Mouse (Mus musculus) erythroid progenitor cell, adult 5-6 weeks (primary cell): ENCODE data around the gene Hepacam. TPM values are rescaled to one million over a fixed set of nuclear protein-coding genes. Genes with fewer than 3 reads are reported as not detected.

Experiments used
- ATAC-seq: replicated peaks from 2 replicates; pipeline ENCODE4 v1.8.0; 2016; ENCODE audit warnings: moderate number of reproducible peaks, mild to moderate bottlenecking, moderate TSS enrichment, inconsistent platforms; ENCODE audit not compliant: poor library complexity, low FRiP score, severe bottlenecking
- total RNA-seq, 2 experiments: library from RNA; stranded (forward) in 1 of 2; stranded (reverse) in 1 of 2; fragments of 150-400 nt in 1 of 2; fragments of 186-747, 209-891 nt in 1 of 2; gene quantifications; 2 replicates each; pipeline versions ENCODE4 v1.2.3 to v1.2.4; 2015 to 2017; ENCODE audit warnings: low replicate concordance in 2 of 2

Gene Hepacam
- total RNA-seq (2015; ENCODE audit: low replicate concordance), result not detected in 2 replicates
- total RNA-seq (2017; ENCODE audit: low replicate concordance), result not detected in 2 replicates

- no peak for ATAC-seq
Observed at GRCm38 (mm10) chr9:37367301-37368080, at the start of gene Hepacam. Gene Hepacam (plus strand): TSS chr9:37367351.

GRCm38 (mm10) chr9:37329456-37329855 is 37.7 kb upstream of the Hepacam start:
- ATAC-seq, result no peak

GRCm38 (mm10) chr9:37345406-37345805 is 21.7 kb upstream of the Hepacam start:
- no peak for ATAC-seq

- peak; percentile 60 for ATAC-seq
Observed at GRCm38 (mm10) chr9:37347184-37347987, 19.8 kb upstream of the Hepacam start.

- peak; percentile 98 for ATAC-seq
Observed at GRCm38 (mm10) chr9:37347988-37348642, 19.0 kb upstream of the Hepacam start, which contains the start of gene Ccdc15. Gene Ccdc15 (minus strand): TSS chr9:37348432.

GRCm38 (mm10) chr9:37349050-37349449 is 18.1 kb upstream of the Hepacam start:
- ATAC-seq, result no peak

GRCm38 (mm10) chr9:37351266-37351665 is 15.9 kb upstream of the Hepacam start:
- no peak for ATAC-seq

GRCm38 (mm10) chr9:37354485-37354884 is 12.7 kb upstream of the Hepacam start:
- no peak for ATAC-seq

- no peak for ATAC-seq
Observed at GRCm38 (mm10) chr9:37358713-37359330, 8.3 kb upstream of the Hepacam start.

- no peak for ATAC-seq
Observed at GRCm38 (mm10) chr9:37359331-37360220, 7.6 kb upstream of the Hepacam start.

GRCm38 (mm10) chr9:37362084-37362483 is 5.1 kb upstream of the Hepacam start:
- no peak for ATAC-seq

- no peak for ATAC-seq
Observed at GRCm38 (mm10) chr9:37362881-37363280, 4.3 kb upstream of the Hepacam start.

GRCm38 (mm10) chr9:37363551-37363950 is 3.6 kb upstream of the Hepacam start:
- no peak for ATAC-seq

GRCm38 (mm10) chr9:37364392-37364791 is 2.8 kb upstream of the Hepacam start:
- ATAC-seq, result no peak

GRCm38 (mm10) chr9:37365706-37366105 is 1.4 kb upstream of the Hepacam start:
- ATAC-seq, result no peak

- ATAC-seq, result no peak
Observed at GRCm38 (mm10) chr9:37368081-37368830, 1.1 kb downstream of the Hepacam start.

GRCm38 (mm10) chr9:37368860-37369259 is 1.7 kb downstream of the Hepacam start:
- no peak for ATAC-seq

GRCm38 (mm10) chr9:37371232-37371801 is 4.2 kb downstream of the Hepacam start:
- no peak for ATAC-seq
